Mouse (Mus musculus) heart, adult 2 months (tissue): ENCODE data around the gene Prkar2b. TPM values are rescaled to one million over a fixed set of nuclear protein-coding genes. Genes with fewer than 3 reads are reported as not detected.

ENCODE experiments used
- DNase-seq, 2 experiments: peaks; one replicate each; pipeline ENCODE4 v3.0.0; 2021
- H3K27ac ChIP-seq: fragments of 200-600 bp; 2 replicates; pipeline ENCODE4 v1.8.1; 2022
- H3K27me3 ChIP-seq: fragments of 200-500 bp; 2 replicates; pipeline ENCODE4 v1.6.1; 2012; ENCODE audit warnings: mild to moderate bottlenecking, low read length, inconsistent platforms, mixed read lengths; ENCODE audit not compliant: control insufficient read depth, insufficient read depth
- H3K36me3 ChIP-seq: fragments of 200-500 bp; 2 replicates; pipeline ENCODE4 v1.6.1; 2012; ENCODE audit warnings: low read length, inconsistent platforms; ENCODE audit not compliant: control insufficient read depth, insufficient read depth
- H3K4me1 ChIP-seq: fragments of 200-500 bp; 2 replicates; pipeline ENCODE4 v1.6.1; 2011; ENCODE audit warnings: low read length; ENCODE audit not compliant: control insufficient read depth, insufficient read depth
- H3K4me3 ChIP-seq: fragments of 200-600 bp; 2 replicates; pipeline ENCODE4 v1.8.1; 2022
- H3K79me2 ChIP-seq: fragments of 200-500 bp; replicated peaks from 2 replicates; pipeline ENCODE4 v1.6.1; 2012; ENCODE audit warnings: mild to moderate bottlenecking, inconsistent platforms, low read length, moderate library complexity, mixed read lengths; ENCODE audit not compliant: control insufficient read depth, insufficient read depth
- H3K9ac ChIP-seq: fragments of 200-500 bp; 2 replicates; pipeline ENCODE4 v1.6.1; 2012; ENCODE audit warnings: low read depth, mild to moderate bottlenecking, control low read depth, inconsistent platforms, low read length, mixed read lengths
- CTCF ChIP-seq: fragments of 200-600 bp; IDR thresholded peaks from 2 replicates; pipeline ENCODE4 v1.8.1; 2022; ENCODE audit warnings: antibody characterized with exemption, mild to moderate bottlenecking, moderate library complexity
- EP300 ChIP-seq: fragments of 200-500 bp; IDR thresholded peaks from 2 replicates; pipeline ENCODE4 v1.6.1; 2011; ENCODE audit warnings: low read depth, low read length, control low read depth; ENCODE audit not compliant: insufficient read depth
- POLR2A ChIP-seq: fragments of 200-500 bp; IDR thresholded peaks from 2 replicates; pipeline ENCODE4 v1.6.1; 2011; ENCODE audit warnings: mild to moderate bottlenecking, low read depth, low read length, control low read depth; ENCODE audit not compliant: insufficient read depth
- WGBS: fragments of 180-500 bp; shearing (Covaris S2); methylation state at CpG from one replicate; pipeline ENCODE4 v1.1.7; 2018; 5-methylcytosine and 5-hydroxymethylcytosine counted together
- intact Hi-C: fragments of 180-260 bp; cut with DNase I; formaldehyde crosslinking; loops from one replicate; pipeline ENCODE4 v1.15.1; 2025
- polyA plus RNA-seq: library from polyadenylated mRNA; depleted of rRNA; stranded (reverse); fragments of >200 nt; gene quantifications from 2 replicates; pipeline ENCODE4 v1.2.3, GENCODE M21; 2012
- total RNA-seq, 2 experiments: library from RNA; stranded (reverse); gene quantifications; 2 replicates each; pipeline ENCODE4 v1.2.3; 2021

The Prkar2b gene
- total and polyA plus RNA-seq, 3 experiments: 5.4 to 10.4 (median 7.9) TPM

- no peak overlapping the region for H3K27ac ChIP-seq
- TF ChIP-seq EP300: no peak
- no peak for DNase-seq
Observed at GRCm38 (mm10) chr12:31998706-31999105, 62.4 kb downstream of the Prkar2b start.

GRCm38 (mm10) chr12:31997328-31997878 is 63.7 kb downstream of the Prkar2b start:
- Histone ChIP-seq H3K4me3 (no peak overlapping the region), H3K9ac (no peak overlapping the region), H3K36me3 (no peaks in the 10 kb centered on the region), H3K4me1 (no peaks in the 10 kb centered on the region; the same call in 1 of the 2 replicates), H3K27me3 (no peaks in the 10 kb centered on the region), H3K79me2 (no peaks in the 10 kb centered on the region), H3K27ac (no peak overlapping the region)
- TF ChIP-seq EP300 (no peak), CTCF (no peak), POLR2A (no peak)
- no peak for DNase-seq
- 36% methylated on average over 3 of the region's 3 CpGs for WGBS
- intact Hi-C loops: no loop called here

More at GRCm38 (mm10) chr12:31998706-31999105, 62.4 kb downstream of the Prkar2b start:
- Histone ChIP-seq H3K9ac (no peak overlapping the region), H3K36me3 (no peaks in the 10 kb centered on the region), H3K79me2 (no peaks in the 10 kb centered on the region), H3K4me3 (no peak overlapping the region), H3K4me1 (no peaks in the 10 kb centered on the region; the same call in 1 of the 2 replicates), H3K27me3 (no peaks in the 10 kb centered on the region)
- intact Hi-C loops: no loop called here
- 73% methylated on average over 5 of the region's 5 CpGs for WGBS

- H3K36me3 ChIP-seq: no peaks in the 10 kb centered on the region
- no peak overlapping the region for H3K4me3 ChIP-seq
- no peaks in the 10 kb centered on the region for H3K79me2 ChIP-seq
- DNase-seq: peak in 1 of 2 experiments; percentile 24
- no peak for TF ChIP-seq CTCF
- TF ChIP-seq POLR2A: no peak
- no peak for TF ChIP-seq EP300
- no peak overlapping the region for H3K27ac ChIP-seq
- no peaks in the 10 kb centered on the region for H3K27me3 ChIP-seq
- no peak overlapping the region for H3K9ac ChIP-seq
- intact Hi-C loops: no loop called here
- no peaks in the 10 kb centered on the region; the same call in 1 of the 2 replicates for H3K4me1 ChIP-seq
- WGBS: 35% methylated on average over 5 of the region's 5 CpGs
Observed at GRCm38 (mm10) chr12:31996877-31997276, 64.2 kb downstream of the Prkar2b start.

- Histone ChIP-seq H3K9ac (no peak overlapping the region), H3K27me3 (no peaks in the 10 kb centered on the region), H3K27ac (no peak overlapping the region), H3K36me3 (no peaks in the 10 kb centered on the region), H3K4me1 (no peaks in the 10 kb centered on the region), H3K79me2 (no peaks in the 10 kb centered on the region), H3K4me3 (no peak overlapping the region)
- intact Hi-C loops: no loop called here
- TF ChIP-seq EP300 (no peak), CTCF (no peak), POLR2A (no peak)
- DNase-seq: no peak
- WGBS: 90% methylated on average over 4 of the region's 4 CpGs
Observed at GRCm38 (mm10) chr12:31990575-31990974, 70.5 kb downstream of the Prkar2b start.

GRCm38 (mm10) chr12:31989726-31990125 is 71.4 kb downstream of the Prkar2b start:
- H3K4me3 ChIP-seq: no peak overlapping the region

GRCm38 (mm10) chr12:31986463-31986862 is 74.6 kb downstream of the Prkar2b start:
- DNase-seq: no peak
- H3K4me3 ChIP-seq: no peak overlapping the region
- H3K36me3 ChIP-seq: no peaks in the 10 kb centered on the region
- intact Hi-C loops: no loop called here
- no peak overlapping the region for H3K9ac ChIP-seq
- no peaks in the 10 kb centered on the region for H3K4me1 ChIP-seq
- no peak overlapping the region for H3K27ac ChIP-seq
- 94% methylated on average over 2 of the region's 2 CpGs for WGBS
- no peaks in the 10 kb centered on the region for H3K27me3 ChIP-seq
- TF ChIP-seq EP300 (no peak), CTCF (no peak), POLR2A (no peak)
- no peaks in the 10 kb centered on the region for H3K79me2 ChIP-seq

More at GRCm38 (mm10) chr12:31989726-31990125, 71.4 kb downstream of the Prkar2b start:
- intact Hi-C loops: no loop called here
- Histone ChIP-seq H3K36me3 (no peaks in the 10 kb centered on the region), H3K4me1 (no peaks in the 10 kb centered on the region), H3K27me3 (no peaks in the 10 kb centered on the region), H3K9ac (no peak overlapping the region), H3K27ac (no peak overlapping the region), H3K79me2 (no peaks in the 10 kb centered on the region)
- DNase-seq: no peak
- no peak for TF ChIP-seq EP300
- no peak for TF ChIP-seq POLR2A
- TF ChIP-seq CTCF: no peak
